Mouse (Mus musculus): ENCODE measurements around the gene Guca1b. TPM values are rescaled to one million over a fixed set of nuclear protein-coding genes. Genes with fewer than 3 reads are reported as not detected.
"Not testable (repeated sequence)": the region's sequence is repeated elsewhere in the genome, so short reads cannot be mapped to it uniquely, and the experiment has no call there.

The Guca1b gene
- polyA plus RNA-seq, 1 experiment = 0.11 TPM

DNA sequence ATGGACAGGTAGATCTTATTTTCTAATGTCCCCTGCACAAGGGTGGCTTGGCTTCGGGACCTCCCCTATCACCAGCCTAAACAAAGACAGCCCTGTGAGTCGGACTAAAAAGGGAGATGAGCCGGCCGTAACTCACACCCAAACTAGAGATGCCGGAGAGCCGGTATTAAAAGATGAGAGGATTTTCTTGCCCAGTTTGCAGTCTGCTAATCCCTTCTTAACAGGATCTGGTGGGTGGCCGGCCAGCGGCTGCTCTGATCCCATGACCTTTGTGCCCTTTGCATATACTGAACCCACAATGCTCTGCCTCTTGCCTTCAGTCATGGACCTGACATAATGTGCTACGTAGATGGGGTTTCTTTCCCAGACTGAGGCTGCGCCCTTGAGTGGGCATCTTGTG, 15.3 kb downstream of the Guca1b start, which contains the start of gene Guca1a:
Gene Guca1a (minus strand): TSS at position 134 of the 400 bp plus-strand sequence.
- no peak within 1 kb of the TSS for H3ac ChIP-seq (ENCODE audit: control insufficient read depth, insufficient read length, low read depth)
- TF ChIP-seq MYOG (IDR thresholded peaks at IDR 0.05; ENCODE audit: control insufficient read depth, extremely low read depth, insufficient read length) (no peak), FOSL1 (IDR thresholded peaks at IDR 0.05; ENCODE audit: insufficient read depth, low read length, poor library complexity, severe bottlenecking) (no peak), USF1 (IDR thresholded peaks at IDR 0.05; ENCODE audit: low read depth) (no peak), CEBPB (IDR thresholded peaks at IDR 0.05; ENCODE audit: low read depth) (no peak), CTCF (IDR thresholded peaks at IDR 0.05; ENCODE audit: control insufficient read depth, insufficient read depth, insufficient read length) (no peak), MYOD1 (IDR thresholded peaks at IDR 0.05; ENCODE audit: control insufficient read depth, insufficient read length, low read depth) (no peak), MAX (IDR thresholded peaks at IDR 0.05) (no peak)
- H3K79me2 ChIP-seq (ENCODE audit: control insufficient read depth, insufficient read depth) = no peaks in the 10 kb centered on the region
- no peak within 1 kb of the TSS for H3K4me3 ChIP-seq (ENCODE audit: insufficient read depth, poor library complexity, severe bottlenecking)
- H3K36me3 ChIP-seq (ENCODE audit: control insufficient read depth, insufficient read depth) = no peaks in the 10 kb centered on the region
- H3K79me3 ChIP-seq (ENCODE audit: low read depth) = no peaks in the 10 kb centered on the region
- H3K27me3 ChIP-seq (ENCODE audit: control insufficient read depth, insufficient read depth, insufficient read length) = peaks cover 49% of the 10 kb centered on the region

DNA sequence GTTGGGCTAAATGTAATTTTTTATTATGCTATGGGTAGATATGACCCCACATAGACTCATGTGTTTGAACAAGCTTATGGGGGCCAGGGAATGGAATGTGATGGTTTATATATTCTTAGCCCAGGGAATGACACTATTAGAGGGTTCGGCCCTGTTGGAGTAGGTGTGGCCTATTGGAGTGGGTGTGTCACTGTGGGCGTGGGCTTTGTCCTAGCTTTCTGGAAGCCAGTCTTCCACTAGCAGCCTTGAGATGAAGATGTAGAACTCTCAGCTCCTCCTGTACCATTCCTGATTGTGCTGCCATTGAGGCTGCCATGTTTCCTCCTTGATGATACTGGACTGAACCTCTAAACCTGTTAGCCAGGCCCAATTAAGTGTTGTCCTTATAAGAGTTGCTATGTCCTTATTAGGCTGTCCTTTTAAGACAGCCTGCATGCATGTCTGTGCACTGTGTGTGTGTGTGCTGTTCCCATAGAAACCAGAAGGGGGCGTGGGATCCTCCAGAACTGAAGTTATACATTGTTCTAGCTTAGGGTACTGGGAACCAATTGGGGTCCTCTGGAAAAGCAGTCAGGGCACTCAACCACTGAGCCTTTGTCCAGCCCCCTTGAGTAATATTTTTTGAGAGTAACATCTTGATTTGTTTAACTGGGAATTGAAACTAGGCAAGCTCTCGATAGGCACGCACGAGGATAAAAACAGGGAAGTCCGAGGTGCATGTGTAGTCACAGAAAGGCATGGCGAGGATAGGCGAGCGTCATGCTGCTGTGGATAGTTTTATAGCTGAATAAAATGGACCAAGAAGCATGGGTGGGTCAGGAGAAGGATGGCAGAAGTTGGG, 22.7 kb downstream of the Guca1b start:
- no peak overlapping the region for H3ac ChIP-seq (ENCODE audit: control insufficient read depth, insufficient read length, low read depth)
- TF ChIP-seq CEBPB (IDR thresholded peaks at IDR 0.05; ENCODE audit: low read depth) (no peak), CTCF (IDR thresholded peaks at IDR 0.05; ENCODE audit: control insufficient read depth, insufficient read depth, insufficient read length) (no peak), MYOD1 (IDR thresholded peaks at IDR 0.05; ENCODE audit: control insufficient read depth, insufficient read length, low read depth) (no peak), MAX (IDR thresholded peaks at IDR 0.05) (no peak), FOSL1 (IDR thresholded peaks at IDR 0.05; ENCODE audit: insufficient read depth, low read length, poor library complexity, severe bottlenecking) (no peak), MYOG (IDR thresholded peaks at IDR 0.05; ENCODE audit: control insufficient read depth, extremely low read depth, insufficient read length) (no peak), USF1 (IDR thresholded peaks at IDR 0.05; ENCODE audit: low read depth) (no peak)
- peaks cover 46% of the 10 kb centered on the region for H3K27me3 ChIP-seq (ENCODE audit: control insufficient read depth, insufficient read depth, insufficient read length)
- no peak overlapping the region for H3K4me3 ChIP-seq (ENCODE audit: insufficient read depth, poor library complexity, severe bottlenecking)
- no peaks in the 10 kb centered on the region for H3K79me3 ChIP-seq (ENCODE audit: low read depth)
- no peaks in the 10 kb centered on the region for H3K79me2 ChIP-seq (ENCODE audit: control insufficient read depth, insufficient read depth)
- H3K36me3 ChIP-seq (ENCODE audit: control insufficient read depth, insufficient read depth) = no peaks in the 10 kb centered on the region

DNA sequence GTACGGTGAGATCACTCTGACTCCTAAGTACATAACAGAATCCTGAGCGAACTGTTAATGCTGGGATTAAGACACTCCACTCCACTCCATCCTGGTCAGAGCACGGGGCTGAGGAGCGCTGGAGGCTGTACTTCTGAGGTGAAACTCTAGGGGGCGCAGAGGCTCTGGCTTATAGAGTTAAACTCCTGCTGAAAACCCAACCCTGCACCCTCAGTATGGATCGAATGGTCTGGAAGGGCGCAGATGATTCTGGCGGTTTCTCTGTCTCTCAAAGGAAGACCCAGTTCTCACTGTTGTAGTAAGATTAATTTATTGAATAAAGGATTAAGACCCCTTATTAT, 23.3 kb downstream of the Guca1b start:
- Histone ChIP-seq H3K4me3 (ENCODE audit: insufficient read depth, poor library complexity, severe bottlenecking) (no peak overlapping the region), H3K36me3 (ENCODE audit: control insufficient read depth, insufficient read depth) (no peaks in the 10 kb centered on the region), H3K79me3 (ENCODE audit: low read depth) (no peaks in the 10 kb centered on the region), H3ac (ENCODE audit: control insufficient read depth, insufficient read length, low read depth) (no peak overlapping the region), H3K27me3 (ENCODE audit: control insufficient read depth, insufficient read depth, insufficient read length) (peaks cover 46% of the 10 kb centered on the region), H3K79me2 (ENCODE audit: control insufficient read depth, insufficient read depth) (no peaks in the 10 kb centered on the region)
- TF ChIP-seq MAX (IDR thresholded peaks at IDR 0.05) (no peak), CTCF (IDR thresholded peaks at IDR 0.05; ENCODE audit: control insufficient read depth, insufficient read depth, insufficient read length) (peak; percentile 59), CEBPB (IDR thresholded peaks at IDR 0.05; ENCODE audit: low read depth) (no peak), MYOD1 (IDR thresholded peaks at IDR 0.05; ENCODE audit: control insufficient read depth, insufficient read length, low read depth) (no peak), MYOG (IDR thresholded peaks at IDR 0.05; ENCODE audit: control insufficient read depth, extremely low read depth, insufficient read length) (no peak), FOSL1 (IDR thresholded peaks at IDR 0.05; ENCODE audit: insufficient read depth, low read length, poor library complexity, severe bottlenecking) (no peak)

DNA sequence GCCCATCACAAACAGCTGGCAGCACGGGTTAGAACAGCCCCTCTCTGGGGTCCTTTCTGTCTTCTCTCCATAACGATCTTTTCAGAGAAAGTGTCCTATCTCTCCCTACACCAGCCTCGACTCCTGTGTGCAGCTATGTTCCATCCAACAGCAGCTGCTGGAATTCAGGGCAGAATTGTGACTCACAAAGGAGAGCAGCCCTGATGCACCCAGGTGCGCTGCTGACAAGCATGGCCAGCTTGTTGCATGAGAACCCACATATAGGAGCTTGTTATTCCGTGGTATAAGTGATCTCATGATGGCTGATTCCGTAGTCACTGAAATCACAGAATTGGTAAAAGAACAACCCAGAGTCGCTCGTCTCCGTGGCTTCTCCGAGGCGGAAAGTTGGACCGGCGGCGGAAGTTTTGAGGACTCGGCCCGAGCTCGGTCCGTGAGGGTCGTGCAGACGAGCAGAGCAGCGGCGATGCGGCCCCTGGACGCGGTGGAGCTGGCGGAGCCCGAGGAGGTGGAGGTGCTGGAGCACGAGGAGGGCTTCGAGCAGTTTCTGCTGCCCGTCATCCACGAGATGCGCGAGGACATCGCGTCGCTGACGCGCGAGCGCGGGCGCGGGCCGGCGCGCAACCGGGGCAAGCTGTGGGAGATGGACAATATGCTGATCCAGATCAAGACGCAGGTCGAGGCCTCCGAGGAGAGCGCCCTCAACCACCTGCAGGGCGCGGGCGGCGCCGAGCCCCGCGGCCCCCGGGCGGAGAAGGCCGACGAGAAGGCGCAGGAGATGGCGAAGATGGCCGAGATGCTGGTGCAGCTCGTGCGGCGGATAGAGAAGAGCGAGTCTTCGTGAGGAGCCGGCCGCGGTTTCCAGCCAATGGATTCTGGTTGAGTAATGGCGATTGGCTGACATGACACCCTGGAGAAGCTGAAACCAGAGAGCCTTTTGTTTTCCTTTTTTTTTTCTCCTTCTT, 25.0 kb downstream of the Guca1b start:
- H3K4me3 ChIP-seq (ENCODE audit: insufficient read depth, poor library complexity, severe bottlenecking); H3K79me3 ChIP-seq (ENCODE audit: low read depth); H3ac ChIP-seq (ENCODE audit: control insufficient read depth, insufficient read length, low read depth); H3K79me2 ChIP-seq (ENCODE audit: control insufficient read depth, insufficient read depth); H3K36me3 ChIP-seq (ENCODE audit: control insufficient read depth, insufficient read depth): not testable (repeated sequence)
- H3K27me3 ChIP-seq (ENCODE audit: control insufficient read depth, insufficient read depth, insufficient read length) = peaks cover 42% of the 10 kb centered on the region

DNA sequence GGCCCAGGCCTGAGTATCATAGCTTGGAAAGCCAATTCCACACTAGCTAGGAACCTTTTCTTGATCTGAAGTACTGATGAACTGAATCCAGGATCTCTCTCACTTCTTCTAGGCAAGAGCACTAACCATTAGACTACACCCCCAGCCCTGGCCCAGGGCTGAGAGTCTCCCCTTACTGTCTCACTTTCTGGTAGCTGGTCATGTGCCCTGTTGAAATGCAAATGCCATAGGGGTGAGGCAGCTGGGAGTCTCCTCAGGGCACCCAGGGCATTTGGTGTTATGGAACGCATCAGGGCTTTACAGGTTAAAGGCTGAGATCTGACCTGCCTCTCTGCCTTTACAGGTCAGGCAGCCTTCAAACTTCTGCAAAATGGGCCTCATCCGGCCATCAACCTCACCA, 35.0 kb downstream of the Guca1b start:
- H3K27me3 ChIP-seq (ENCODE audit: control insufficient read depth, insufficient read depth, insufficient read length) = peaks cover 9% of the 10 kb centered on the region
- H3K79me2 ChIP-seq (ENCODE audit: control insufficient read depth, insufficient read depth) = no peaks in the 10 kb centered on the region
- no peak for TF ChIP-seq FOSL1 (IDR thresholded peaks at IDR 0.05; ENCODE audit: insufficient read depth, low read length, poor library complexity, severe bottlenecking)
- TF ChIP-seq CEBPB (IDR thresholded peaks at IDR 0.05; ENCODE audit: low read depth) = no peak
- no peak for TF ChIP-seq MAX (IDR thresholded peaks at IDR 0.05)
- TF ChIP-seq USF1 (IDR thresholded peaks at IDR 0.05; ENCODE audit: low read depth) = no peak
- no peak for TF ChIP-seq CTCF (IDR thresholded peaks at IDR 0.05; ENCODE audit: control insufficient read depth, insufficient read depth, insufficient read length)
- no peak for TF ChIP-seq MYOD1 (IDR thresholded peaks at IDR 0.05; ENCODE audit: control insufficient read depth, insufficient read length, low read depth)
- no peak for TF ChIP-seq MYOG (IDR thresholded peaks at IDR 0.05; ENCODE audit: control insufficient read depth, extremely low read depth, insufficient read length)
- no peaks in the 10 kb centered on the region for H3K36me3 ChIP-seq (ENCODE audit: control insufficient read depth, insufficient read depth)
- H3ac ChIP-seq (ENCODE audit: control insufficient read depth, insufficient read length, low read depth) = no peak overlapping the region
- H3K79me3 ChIP-seq (ENCODE audit: low read depth) = no peaks in the 10 kb centered on the region
- H3K4me3 ChIP-seq (ENCODE audit: insufficient read depth, poor library complexity, severe bottlenecking) = no peak overlapping the region

All from C2C12 (cell line).